15 mouse cellular contexts compared by ENCODE assay signal in genomic region chr3:137891089-137891488, GRCm38 (mm10).
"Had no signal": no experiment of that assay in that cellular context is flagged by ENCODE, and none has a peak within 500 bp of the region (broad histone marks: within the 10 kb centered on the region; RNA-seq: fewer than 3 reads in every experiment).

No protein-coding gene starts in this region.

- DNase-seq: kidney, adult 2 months; kidney, postnatal 14 days; liver; liver, embryonic 13.5 days; liver, postnatal 0 days; spleen, adult 18-20 months; thymus, adult 18-20 months; thymus, postnatal 14 days had no signal

- H3K27me3 ChIP-seq: intestine, embryonic 15.5 days; kidney, embryonic 15.5 days; limb, embryonic 12.5 days; liver, embryonic 13.5 days; midbrain, embryonic 15.5 days; neural tube, embryonic 12.5 days had no signal

- H3K4me1 ChIP-seq: intestine, embryonic 15.5 days; kidney, embryonic 15.5 days; limb, embryonic 12.5 days; midbrain, embryonic 15.5 days; neural tube, embryonic 12.5 days had no signal

- H3K9me3 ChIP-seq: intestine, embryonic 15.5 days; kidney, embryonic 15.5 days; liver, embryonic 13.5 days; midbrain, embryonic 15.5 days; neural tube, embryonic 12.5 days had no signal

- H3K27ac ChIP-seq: intestine, embryonic 15.5 days; kidney, embryonic 15.5 days; left cerebral cortex, adult 2 months; limb, embryonic 12.5 days; liver, embryonic 13.5 days; midbrain, embryonic 15.5 days; neural tube, embryonic 12.5 days had no signal

- ATAC-seq: intestine, embryonic 15.5 days; liver, postnatal 0 days; midbrain, embryonic 15.5 days had no signal

- H3K4me3 ChIP-seq: intestine, embryonic 15.5 days; kidney, embryonic 15.5 days; left cerebral cortex, adult 2 months; limb, embryonic 12.5 days; liver, embryonic 13.5 days; midbrain, embryonic 15.5 days; neural tube, embryonic 12.5 days had no signal

- H3K4me2 ChIP-seq: intestine, embryonic 15.5 days; kidney, embryonic 15.5 days; limb, embryonic 12.5 days; liver, embryonic 13.5 days; midbrain, embryonic 11.5 days; midbrain, embryonic 15.5 days; neural tube, embryonic 12.5 days had no signal

- H3K9ac ChIP-seq: intestine, embryonic 15.5 days; kidney, embryonic 15.5 days; limb, embryonic 12.5 days; liver, embryonic 13.5 days; liver, postnatal 0 days; midbrain, embryonic 15.5 days; neural tube, embryonic 12.5 days had no signal
